Mouse (Mus musculus) intestine, postnatal 0 days (tissue): ENCODE measurements at regions not wholly inside any gene's neighbourhood (a gene's known extent, or its start where the extent isn't known, plus 50 kb on each side); places are given as distances from the start of the nearest gene placed in this dataset.

Experiments
- ATAC-seq: fragments of 200-750 bp; cut with Nextera tagmentation; 2 replicates; pipeline ENCODE4 v1.8.0; 2017; ENCODE audit warnings: mild to moderate bottlenecking, moderate TSS enrichment, moderate library complexity
- H3K27ac ChIP-seq: fragments of 300-500 bp; sonication (generic); 2 replicates; pipeline ENCODE4 v1.5.1; 2014; ENCODE audit warnings: mild to moderate bottlenecking, low read depth, low read length, moderate library complexity
- H3K27me3 ChIP-seq: fragments of 300-500 bp; sonication (generic); replicated peaks from 2 replicates; pipeline ENCODE4 v1.6.1; 2014; ENCODE audit warnings: low read length, mixed read lengths; ENCODE audit not compliant: control insufficient read depth, insufficient read depth
- H3K36me3 ChIP-seq: fragments of 300-500 bp; sonication (generic); 2 replicates; pipeline ENCODE4 v1.6.1; 2014; ENCODE audit warnings: mild to moderate bottlenecking, moderate library complexity; ENCODE audit not compliant: control insufficient read depth, insufficient read depth
- H3K4me1 ChIP-seq: fragments of 300-500 bp; sonication (generic); replicated peaks from 2 replicates; pipeline ENCODE4 v1.6.1; 2014; ENCODE audit warnings: antibody characterized with exemption, low read length, mixed read lengths; ENCODE audit not compliant: control insufficient read depth, insufficient read depth
- H3K4me2 ChIP-seq: fragments of 300-500 bp; sonication (generic); replicated peaks from 2 replicates; pipeline ENCODE4 v1.6.1; 2014; ENCODE audit warnings: low read depth, mild to moderate bottlenecking, moderate library complexity
- H3K4me3 ChIP-seq: fragments of 300-500 bp; sonication (generic); 2 replicates; pipeline ENCODE4 v1.5.1; 2014; ENCODE audit warnings: low read depth, low read length
- H3K9ac ChIP-seq: fragments of 300-500 bp; sonication (generic); 2 replicates; pipeline ENCODE4 v1.6.1; 2014; ENCODE audit warnings: mild to moderate bottlenecking, low read depth, low read length
- H3K9me3 ChIP-seq: fragments of 300-500 bp; sonication (generic); 2 replicates; pipeline ENCODE4 v1.6.1; 2016; ENCODE audit warnings: mixed run types; ENCODE audit not compliant: control insufficient read depth
- CTCF ChIP-seq: sonication (generic); IDR thresholded peaks from 2 replicates; pipeline ENCODE4 v1.5.1; 2016; ENCODE audit warnings: low read depth, mild to moderate bottlenecking, control low read depth, antibody characterized with exemption, moderate library complexity
- WGBS: fragments of 180-500 bp; shearing (Covaris S2); extraction: QIAGEN DNeasy Blood & Tissue Kit; methylation state at CpG from one replicate; pipeline ENCODE4 v1.1.7; 2014; 5-methylcytosine and 5-hydroxymethylcytosine counted together

- ATAC-seq, result no peak
Measured at GRCm38 (mm10) chr2:161338953-161339326, 230.1 kb upstream of the Chd6 start.

GRCm38 (mm10) chr2:161332653-161333052 is 223.8 kb upstream of the Chd6 start:
- H3K36me3 ChIP-seq, result no peaks in the 10 kb centered on the region
- 29% methylated on average over 2 of the region's 2 CpGs for WGBS
- no peak for TF ChIP-seq CTCF
- H3K27me3 ChIP-seq, result no peaks in the 10 kb centered on the region
- no peaks in the 10 kb centered on the region for H3K9me3 ChIP-seq
- H3K9ac ChIP-seq, result no peak overlapping the region
- ATAC-seq, result no peak
- H3K4me2 ChIP-seq, result no peak overlapping the region
- H3K27ac ChIP-seq, result no peak overlapping the region
- H3K4me1 ChIP-seq, result no peaks in the 10 kb centered on the region
- no peak overlapping the region for H3K4me3 ChIP-seq

More at GRCm38 (mm10) chr2:161338953-161339326, 230.1 kb upstream of the Chd6 start:
- peak; percentile 39; the same call in 1 of the 2 replicates for TF ChIP-seq CTCF
- H3K36me3 ChIP-seq, result no peaks in the 10 kb centered on the region
- no peaks in the 10 kb centered on the region for H3K9me3 ChIP-seq
- no peak overlapping the region for H3K9ac ChIP-seq
- H3K4me2 ChIP-seq, result no peak overlapping the region
- H3K4me3 ChIP-seq, result no peak overlapping the region
- 23% methylated on average over 3 of the region's 3 CpGs for WGBS
- no peaks in the 10 kb centered on the region for H3K27me3 ChIP-seq
- no peaks in the 10 kb centered on the region for H3K4me1 ChIP-seq
- H3K27ac ChIP-seq, result no peak overlapping the region

GRCm38 (mm10) chr2:161331850-161332365 is 223.0 kb upstream of the Chd6 start:
- Histone ChIP-seq H3K4me1 (no peaks in the 10 kb centered on the region), H3K27me3 (no peaks in the 10 kb centered on the region), H3K9ac (no peak overlapping the region), H3K4me2 (no peak overlapping the region), H3K9me3 (no peaks in the 10 kb centered on the region), H3K36me3 (no peaks in the 10 kb centered on the region), H3K4me3 (no peak overlapping the region), H3K27ac (no peak overlapping the region)
- WGBS, result 66% methylated on average over 10 of the region's 10 CpGs
- TF ChIP-seq CTCF, result no peak
- ATAC-seq, result no peak

GRCm38 (mm10) chr2:161302796-161303195 is 193.9 kb upstream of the Chd6 start:
- Histone ChIP-seq H3K27ac (no peak overlapping the region), H3K4me2 (no peak overlapping the region), H3K36me3 (no peaks in the 10 kb centered on the region), H3K9ac (no peak overlapping the region), H3K4me3 (no peak overlapping the region), H3K9me3 (no peaks in the 10 kb centered on the region), H3K27me3 (no peaks in the 10 kb centered on the region), H3K4me1 (no peaks in the 10 kb centered on the region)
- no peak for TF ChIP-seq CTCF
- 70% methylated on average over 3 of the region's 3 CpGs for WGBS
- ATAC-seq, result no peak

GRCm38 (mm10) chr2:161268861-161269413 is 160.1 kb upstream of the Chd6 start:
- WGBS, result 63% methylated on average over 9 of the region's 9 CpGs
- TF ChIP-seq CTCF, result no peak
- no peak overlapping the region for H3K4me3 ChIP-seq
- H3K9ac ChIP-seq, result no peak overlapping the region
- no peaks in the 10 kb centered on the region for H3K27me3 ChIP-seq
- no peak for ATAC-seq
- H3K9me3 ChIP-seq, result no peaks in the 10 kb centered on the region
- no peaks in the 10 kb centered on the region for H3K4me1 ChIP-seq
- H3K27ac ChIP-seq, result no peak overlapping the region
- H3K36me3 ChIP-seq, result no peaks in the 10 kb centered on the region
- no peak overlapping the region for H3K4me2 ChIP-seq

GRCm38 (mm10) chr2:161266476-161266875 is 157.6 kb upstream of the Chd6 start:
- H3K27ac ChIP-seq, result no peak overlapping the region
- no peak overlapping the region for H3K4me3 ChIP-seq
- no peaks in the 10 kb centered on the region for H3K9me3 ChIP-seq
- 49% methylated on average over 5 of the region's 5 CpGs for WGBS
- H3K9ac ChIP-seq, result no peak overlapping the region
- H3K36me3 ChIP-seq, result no peaks in the 10 kb centered on the region
- H3K4me2 ChIP-seq, result no peak overlapping the region
- H3K27me3 ChIP-seq, result no peaks in the 10 kb centered on the region
- no peaks in the 10 kb centered on the region for H3K4me1 ChIP-seq
- TF ChIP-seq CTCF, result no peak
- no peak for ATAC-seq
